Mouse (Mus musculus) kidney, adult 9 months (tissue): ENCODE measurements around the gene Wdr74.

ENCODE experiments used
- DNase-seq: peaks from one replicate; pipeline ENCODE4 v3.0.0; 2022

Wdr74 gene

GRCm38 (mm10) chr19:8735389-8736159 lies at the start of gene Wdr74:
Wdr74 (plus strand) TSS chr19:8735827.
- peak; percentile 92 for DNase-seq

GRCm38 (mm10) chr19:8691871-8692539 lies 43.6 kb upstream of the Wdr74 start:
- DNase-seq, result no peak

GRCm38 (mm10) chr19:8692740-8693139 lies 42.9 kb upstream of the Wdr74 start:
- no peak for DNase-seq

GRCm38 (mm10) chr19:8695330-8695729 lies 40.3 kb upstream of the Wdr74 start:
- peak; percentile 80 for DNase-seq

GRCm38 (mm10) chr19:8699652-8700051 lies 36.0 kb upstream of the Wdr74 start:
- no peak for DNase-seq

- peak; percentile 71 for DNase-seq
These were observed 33.2 kb upstream of the Wdr74 start for GRCm38 (mm10) chr19:8702458-8702857.

- DNase-seq, result no peak
These were observed 32.1 kb upstream of the Wdr74 start for GRCm38 (mm10) chr19:8703571-8703970.

GRCm38 (mm10) chr19:8705026-8705708 lies 30.5 kb upstream of the Wdr74 start:
- DNase-seq, result no peak

GRCm38 (mm10) chr19:8706132-8706667 lies 29.4 kb upstream of the Wdr74 start:
- no peak for DNase-seq

GRCm38 (mm10) chr19:8706930-8707329 lies 28.7 kb upstream of the Wdr74 start:
- DNase-seq, result no peak

GRCm38 (mm10) chr19:8708954-8709353 lies 26.7 kb upstream of the Wdr74 start:
- DNase-seq, result no peak

GRCm38 (mm10) chr19:8710057-8710456 lies 25.6 kb upstream of the Wdr74 start:
- DNase-seq, result no peak

GRCm38 (mm10) chr19:8711506-8711905 lies 24.1 kb upstream of the Wdr74 start:
- DNase-seq, result peak; percentile 28

GRCm38 (mm10) chr19:8711949-8712869 lies 23.4 kb upstream of the Wdr74 start:
- DNase-seq, result no peak

GRCm38 (mm10) chr19:8712870-8713305 lies 22.7 kb upstream of the Wdr74 start:
- peak; percentile 90 for DNase-seq

GRCm38 (mm10) chr19:8713306-8713996 lies 22.2 kb upstream of the Wdr74 start:
- DNase-seq, result peak; percentile 96

- no peak for DNase-seq
These were observed 21.5 kb upstream of the Wdr74 start for GRCm38 (mm10) chr19:8713997-8714652.

GRCm38 (mm10) chr19:8714653-8715481 lies 20.8 kb upstream of the Wdr74 start:
- no peak for DNase-seq

GRCm38 (mm10) chr19:8715868-8716766 lies 19.5 kb upstream of the Wdr74 start:
- DNase-seq, result no peak
